Mouse (Mus musculus) testis, adult 2 months (tissue): Measurements from ENCODE around the gene Capn13. TPM values are rescaled to one million over a fixed set of nuclear protein-coding genes. Genes with fewer than 3 reads are reported as not detected.

Experiments used
- H3K27ac ChIP-seq: fragments of 200-500 bp; 2 replicates; pipeline ENCODE4 v1.5.1; 2012; ENCODE audit warnings: low read depth, low read length; ENCODE audit not compliant: control insufficient read depth, insufficient read depth
- H3K27me3 ChIP-seq: fragments of 200-500 bp; 2 replicates; pipeline ENCODE4 v1.6.1; 2012; ENCODE audit warnings: mild to moderate bottlenecking, low read length, moderate library complexity; ENCODE audit not compliant: control insufficient read depth, insufficient read depth
- H3K36me3 ChIP-seq: fragments of 200-500 bp; 2 replicates; pipeline ENCODE4 v1.6.1; 2012; ENCODE audit warnings: mild to moderate bottlenecking, low read length; ENCODE audit not compliant: control insufficient read depth, insufficient read depth
- H3K4me1 ChIP-seq: fragments of 200-500 bp; 2 replicates; pipeline ENCODE4 v1.6.1; 2012; ENCODE audit warnings: low read length; ENCODE audit not compliant: control insufficient read depth, insufficient read depth
- H3K4me3 ChIP-seq: fragments of 200-500 bp; 2 replicates; pipeline ENCODE4 v1.5.1; 2012; ENCODE audit warnings: low read depth, mild to moderate bottlenecking, low read length, moderate library complexity, mixed read lengths; ENCODE audit not compliant: control insufficient read depth
- CTCF ChIP-seq: fragments of 200-500 bp; IDR thresholded peaks from 2 replicates; pipeline ENCODE4 v1.5.1; 2012; ENCODE audit warnings: low read depth, mild to moderate bottlenecking, inconsistent platforms, low read length, moderate library complexity; ENCODE audit not compliant: control insufficient read depth, insufficient read depth, insufficient replicate concordance
- POLR2A ChIP-seq: fragments of 200-500 bp; IDR thresholded peaks from 2 replicates; pipeline ENCODE4 v1.6.1; 2012; ENCODE audit warnings: low read depth, mild to moderate bottlenecking, inconsistent platforms, low read length, moderate library complexity; ENCODE audit not compliant: control insufficient read depth
- polyA plus RNA-seq: library from polyadenylated mRNA; depleted of rRNA; stranded (reverse); fragments of >200 nt; gene quantifications from 2 replicates; pipeline ENCODE4 v1.2.3, GENCODE M21; 2012

The Capn13 gene
- polyA plus RNA-seq, 1 experiment = 0.57 TPM

GRCm38 (mm10) chr17:73305622-73306021, 95.0 kb downstream of the Capn13 start:
- H3K27ac ChIP-seq = no peak overlapping the region
- H3K4me1 ChIP-seq = peaks cover 8% of the 10 kb centered on the region
- H3K4me3 ChIP-seq = no peak overlapping the region; the same call in 1 of the 2 replicates
- no peak for TF ChIP-seq POLR2A
- TF ChIP-seq CTCF = peak; percentile 42; the same call in 1 of the 2 replicates
- H3K27me3 ChIP-seq = no peaks in the 10 kb centered on the region
- no peaks in the 10 kb centered on the region for H3K36me3 ChIP-seq

- no peaks in the 10 kb centered on the region for H3K27me3 ChIP-seq
- TF ChIP-seq POLR2A = no peak
- TF ChIP-seq CTCF = no peak
These were observed 96.4 kb downstream of the Capn13 start for GRCm38 (mm10) chr17:73304086-73304812.

GRCm38 (mm10) chr17:73303676-73304075, 97.0 kb downstream of the Capn13 start:
- H3K36me3 ChIP-seq = no peaks in the 10 kb centered on the region
- no peak overlapping the region for H3K27ac ChIP-seq
- no peak for TF ChIP-seq CTCF
- TF ChIP-seq POLR2A = no peak
- H3K4me3 ChIP-seq = peak overlapping the region; percentile 16
- peaks cover 8% of the 10 kb centered on the region for H3K4me1 ChIP-seq
- H3K27me3 ChIP-seq = no peaks in the 10 kb centered on the region

More at GRCm38 (mm10) chr17:73304086-73304812, 96.4 kb downstream of the Capn13 start:
- Histone ChIP-seq H3K27ac (no peak overlapping the region), H3K4me3 (peak overlapping the region; percentile 16; the same call in 1 of the 2 replicates), H3K4me1 (peaks cover 8% of the 10 kb centered on the region), H3K36me3 (no peaks in the 10 kb centered on the region)

- no peak overlapping the region for H3K27ac ChIP-seq
- H3K4me1 ChIP-seq = peaks cover 8% of the 10 kb centered on the region
- no peaks in the 10 kb centered on the region for H3K27me3 ChIP-seq
- TF ChIP-seq CTCF (peak; percentile 45; the same call in 1 of the 2 replicates), POLR2A (no peak)
- peak overlapping the region; percentile 16; the same call in 1 of the 2 replicates for H3K4me3 ChIP-seq
- H3K36me3 ChIP-seq = no peaks in the 10 kb centered on the region
These were observed 97.4 kb downstream of the Capn13 start for GRCm38 (mm10) chr17:73303217-73303616.

- no peak overlapping the region for H3K4me3 ChIP-seq
- H3K36me3 ChIP-seq = no peaks in the 10 kb centered on the region
- TF ChIP-seq POLR2A (no peak), CTCF (peak; percentile 73; the same call in 1 of the 2 replicates)
- H3K4me1 ChIP-seq = peaks cover 8% of the 10 kb centered on the region
- no peaks in the 10 kb centered on the region for H3K27me3 ChIP-seq
- no peak overlapping the region for H3K27ac ChIP-seq
These were observed 98.6 kb downstream of the Capn13 start for GRCm38 (mm10) chr17:73302104-73302503.

GRCm38 (mm10) chr17:73301258-73302050, 99.2 kb downstream of the Capn13 start:
- no peaks in the 10 kb centered on the region for H3K27me3 ChIP-seq
- TF ChIP-seq CTCF (peak; percentile 85; the same call in 1 of the 2 replicates), POLR2A (no peak)
- H3K36me3 ChIP-seq = no peaks in the 10 kb centered on the region
- H3K4me3 ChIP-seq = no peak overlapping the region
- peaks cover 8% of the 10 kb centered on the region for H3K4me1 ChIP-seq
- no peak overlapping the region for H3K27ac ChIP-seq
